Mouse (Mus musculus) fat pad, adult 2 months (tissue): Measurements from ENCODE around the gene Syngr3.
"Not testable (repeated sequence)": the region's sequence is repeated elsewhere in the genome, so short reads cannot be mapped to it uniquely, and the experiment has no call there.

Experiments
- DNase-seq: peaks from one replicate; pipeline ENCODE4 v3.0.0-alpha.2; 2011; ENCODE audit warnings: low read depth, low spot score; ENCODE audit errors: extremely low read depth

Syngr3 gene

DNA sequence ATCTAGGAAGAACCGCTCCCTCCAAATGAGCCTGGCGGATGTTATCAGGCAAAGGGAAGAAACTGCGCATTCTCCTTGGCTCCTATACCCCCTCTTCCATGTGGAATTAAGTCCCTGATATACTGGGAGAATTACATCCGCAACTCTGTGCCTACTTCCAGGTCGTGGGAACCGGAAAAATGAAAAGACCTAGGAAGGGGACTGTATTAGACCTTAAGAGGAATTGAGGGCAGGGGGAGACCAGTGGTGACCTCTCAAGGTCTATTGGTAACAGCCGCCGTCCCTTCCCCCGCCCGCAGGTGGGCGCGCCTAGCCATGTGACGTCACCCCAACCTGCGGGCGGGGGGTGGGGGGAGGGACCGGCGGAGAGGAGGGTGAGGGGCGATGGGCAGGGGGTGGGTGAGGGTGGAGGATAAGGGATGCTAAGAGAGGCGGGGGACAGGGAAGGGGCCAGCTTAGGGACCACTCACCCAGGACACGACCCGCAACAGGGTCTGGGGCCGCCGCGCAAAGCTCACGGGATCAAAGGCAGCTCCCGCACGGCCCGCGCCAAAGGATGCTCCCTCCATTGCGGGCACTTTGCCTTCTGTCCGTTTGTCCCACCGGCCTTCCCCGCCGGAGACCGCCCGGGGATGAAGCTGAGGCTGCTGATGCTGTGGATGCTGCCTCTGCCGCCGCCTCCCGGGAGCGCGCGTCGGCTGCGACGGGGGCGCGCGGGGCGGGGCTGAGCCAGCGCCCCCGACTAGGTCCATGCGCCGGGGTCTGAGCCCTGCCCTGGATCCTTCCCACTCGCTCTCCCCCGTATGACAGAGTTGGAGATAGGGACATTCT, at the start of gene Syngr3:
Gene Syngr3 (minus strand): TSS at position 705 of the 831 bp plus-strand sequence.
- no peak for DNase-seq

DNA sequence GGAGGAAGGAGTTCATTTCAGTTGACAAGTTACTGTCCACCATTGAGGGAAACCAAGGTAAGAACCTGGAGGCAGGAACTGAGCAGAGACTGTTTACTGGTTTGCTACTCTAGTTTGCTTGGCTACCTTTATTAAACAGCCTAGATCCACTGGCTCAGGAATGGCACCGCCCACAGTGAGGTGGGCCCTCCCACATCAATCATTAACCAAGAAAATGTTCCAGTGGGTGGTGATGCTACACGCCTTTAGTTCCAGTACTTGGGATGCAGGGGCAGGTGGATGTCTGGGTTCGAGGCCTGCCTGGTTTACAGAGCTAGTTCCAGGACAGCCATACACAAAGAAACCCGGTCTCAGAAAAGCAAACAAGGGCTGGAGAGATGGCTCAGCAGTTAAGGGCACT, 48.5 kb upstream of the Syngr3 start:
- DNase-seq, result no peak

DNA sequence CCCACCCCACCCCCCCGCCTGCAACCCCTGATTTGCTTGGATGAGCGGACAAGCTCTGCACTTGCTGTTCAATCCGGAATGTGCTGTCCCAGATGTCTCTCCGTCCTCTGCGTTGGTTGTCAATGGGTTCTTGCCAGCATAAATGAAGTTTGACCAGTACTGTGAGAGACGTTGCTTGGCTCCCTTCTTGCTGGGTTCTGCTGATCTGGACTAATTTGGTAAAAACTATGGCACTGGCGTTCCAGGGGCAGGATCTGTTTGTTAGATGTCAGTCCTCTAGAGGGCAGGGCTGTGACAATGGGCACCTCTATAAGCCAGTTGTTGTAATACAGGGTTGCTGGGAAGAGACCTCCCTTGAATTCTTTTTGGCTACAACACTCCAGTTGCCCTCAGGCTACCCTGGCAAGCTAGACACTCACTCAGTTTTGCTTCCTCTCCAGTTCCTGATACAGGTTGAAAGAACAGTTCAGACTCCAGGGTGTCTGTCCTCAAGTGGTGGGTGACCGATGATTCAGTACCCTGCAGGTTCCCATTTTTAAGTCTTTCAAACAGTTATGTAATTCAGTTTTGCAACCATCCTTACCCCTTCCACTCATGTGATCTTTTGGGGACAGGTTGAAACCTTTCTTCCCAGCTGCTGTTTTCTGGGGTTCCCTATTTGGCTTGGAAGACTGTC, 47.5 kb upstream of the Syngr3 start:
- peak; percentile 74 for DNase-seq

DNA sequence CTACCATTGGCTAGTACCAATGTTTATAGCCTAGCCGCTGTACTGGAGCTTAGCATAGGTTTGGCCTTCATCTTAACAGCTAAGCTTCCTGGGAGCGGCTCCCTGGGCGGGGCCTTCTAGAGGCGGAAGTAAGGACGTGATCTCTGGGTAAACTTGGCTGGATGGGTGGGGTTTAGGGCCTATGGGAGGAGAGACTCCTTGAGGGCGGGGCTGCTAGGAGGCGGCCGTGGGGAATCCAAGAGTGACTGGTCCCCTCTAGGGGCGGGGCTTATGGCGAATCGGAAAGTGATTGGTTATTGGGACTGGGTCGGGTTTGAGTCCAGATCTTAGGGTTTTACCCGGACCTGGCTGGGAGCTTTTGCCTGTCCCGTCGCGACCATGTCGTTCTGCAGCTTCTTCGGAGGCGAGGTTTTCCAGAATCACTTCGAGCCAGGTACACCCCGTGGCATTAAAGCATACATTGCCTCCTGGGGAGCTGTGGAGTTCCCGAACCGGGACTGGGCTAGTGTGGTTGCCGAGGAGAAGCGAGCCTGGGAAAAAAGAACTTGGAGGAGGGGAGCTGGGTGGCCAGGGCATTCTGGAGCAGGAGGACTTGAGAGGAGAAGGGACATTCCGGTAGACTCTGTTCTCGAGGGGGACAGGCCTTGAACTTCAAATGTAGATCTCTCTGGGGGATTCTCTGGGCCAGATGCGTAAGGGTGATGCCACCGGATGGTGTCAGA, 46.7 kb upstream of the Syngr3 start, which contains the start of gene Msrb1:
Gene Msrb1 (plus strand): TSS at position 313 of the 722 bp plus-strand sequence.
- peak; percentile 94 for DNase-seq

DNA sequence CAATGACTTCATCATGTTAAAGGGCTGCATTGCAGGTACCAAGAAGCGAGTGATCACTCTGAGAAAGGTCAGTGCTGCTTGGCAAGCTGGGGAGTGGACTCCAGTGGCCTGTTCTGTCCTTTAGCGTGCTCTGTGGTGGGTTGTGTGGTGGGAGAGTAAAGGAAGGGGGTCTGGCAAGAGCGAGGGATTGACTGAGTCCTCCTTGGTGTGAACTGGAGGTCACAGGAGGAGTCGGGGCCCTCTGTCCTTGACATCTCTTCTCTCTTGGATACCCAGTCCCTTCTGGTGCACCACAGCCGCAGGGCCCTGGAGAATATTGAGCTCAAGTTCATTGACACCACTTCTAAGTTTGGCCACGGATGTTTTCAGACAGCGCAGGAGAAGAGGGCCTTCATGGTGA, 45.7 kb upstream of the Syngr3 start:
- no peak for DNase-seq

DNA sequence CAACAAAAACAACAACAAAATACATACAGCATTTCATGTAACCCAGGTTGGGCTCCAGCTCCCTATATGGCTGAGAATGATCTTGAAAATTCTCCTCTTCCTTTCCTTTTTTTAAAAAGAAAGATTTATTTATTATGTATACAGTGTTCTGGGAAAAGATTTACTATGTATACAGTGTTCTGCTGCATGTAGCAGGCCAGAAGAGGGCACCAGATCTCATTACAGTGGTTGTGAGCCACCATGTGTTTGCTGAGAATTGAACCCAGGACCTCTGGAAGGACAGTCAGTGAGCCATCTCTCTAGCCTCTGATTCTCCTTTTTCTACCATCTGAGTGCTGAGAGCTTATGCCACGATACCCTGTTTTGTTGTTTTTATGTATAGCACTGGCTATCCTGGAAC, 44.8 kb upstream of the Syngr3 start:
- DNase-seq, result no peak

DNA sequence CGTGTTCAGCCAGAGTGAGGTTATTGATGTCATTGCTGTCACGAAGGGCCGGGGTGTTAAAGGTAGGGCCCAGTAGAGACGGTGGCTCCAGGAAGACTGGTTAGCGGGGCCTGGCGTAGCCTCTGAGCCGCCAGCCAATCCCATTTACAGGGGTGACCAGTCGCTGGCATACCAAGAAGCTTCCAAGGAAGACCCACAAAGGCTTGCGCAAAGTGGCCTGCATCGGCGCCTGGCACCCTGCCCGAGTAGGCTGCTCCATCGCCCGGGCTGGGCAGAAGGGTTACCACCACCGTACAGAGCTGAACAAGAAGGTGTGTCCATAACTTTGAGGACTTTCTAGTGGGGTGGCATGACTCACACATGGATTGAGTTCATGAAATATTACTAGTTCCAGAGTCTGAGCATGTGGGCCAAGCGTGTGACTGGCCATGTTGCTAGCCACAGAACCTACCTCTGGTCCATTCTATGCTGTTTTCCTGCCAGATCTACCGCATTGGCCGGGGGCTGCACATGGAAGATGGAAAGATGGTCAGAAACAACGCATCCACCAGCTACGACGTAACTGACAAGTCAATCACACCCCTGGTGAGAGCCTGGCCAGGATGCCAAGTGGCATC, 43.8 kb upstream of the Syngr3 start:
- DNase-seq, result no peak

DNA sequence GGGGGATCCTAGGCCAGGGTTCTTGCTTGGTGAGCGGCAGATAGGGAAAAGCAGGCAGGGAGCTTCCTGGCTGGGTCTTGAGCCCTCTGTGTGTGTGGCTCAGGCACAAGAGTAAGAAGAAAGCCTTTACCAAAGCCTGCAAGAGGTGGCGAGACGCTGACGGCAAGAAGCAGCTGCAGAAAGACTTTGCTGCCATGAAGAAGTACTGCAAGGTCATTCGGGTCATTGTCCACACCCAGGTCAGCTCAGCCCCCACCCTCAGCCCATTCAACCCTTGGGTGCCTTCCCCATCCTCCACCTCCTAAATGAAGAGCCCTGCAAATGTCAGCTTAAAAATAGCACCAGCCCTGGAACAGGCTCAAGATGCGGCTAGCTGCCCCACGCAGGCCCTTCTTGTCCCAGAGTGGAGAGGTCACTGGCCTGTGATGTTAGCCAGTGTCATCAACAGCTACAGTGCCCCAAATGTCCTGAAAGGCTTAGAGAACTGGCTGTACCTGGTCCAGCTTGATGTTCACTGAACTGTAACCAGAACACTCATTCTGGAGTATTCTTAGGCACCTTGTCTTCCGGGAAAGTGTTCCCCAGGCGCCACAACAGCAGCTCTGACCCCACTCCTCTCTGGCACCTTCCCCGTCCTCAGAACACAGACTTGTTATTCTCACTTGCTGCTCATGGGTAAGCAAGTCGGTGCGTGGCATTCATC, 42.6 kb upstream of the Syngr3 start:
- no peak for DNase-seq

DNA sequence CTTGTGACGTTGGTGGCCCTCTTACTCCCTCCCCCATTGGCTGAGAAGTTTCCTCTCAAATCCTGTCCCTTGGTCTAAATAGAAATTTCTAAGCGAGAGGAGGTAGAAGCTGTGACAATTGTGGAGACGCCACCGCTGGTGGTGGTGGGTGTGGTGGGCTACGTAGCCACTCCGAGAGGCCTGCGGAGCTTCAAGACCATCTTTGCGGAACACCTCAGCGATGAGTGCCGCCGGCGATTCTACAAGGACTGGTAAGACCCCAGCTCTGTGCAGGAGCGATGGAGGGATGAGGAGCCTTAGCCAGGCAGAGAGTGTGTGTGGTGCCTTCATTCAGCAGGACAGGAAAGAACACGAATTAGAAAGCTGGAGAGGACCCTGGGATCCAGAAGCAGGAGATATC, 41.0 kb upstream of the Syngr3 start:
- DNase-seq, result no peak

DNA sequence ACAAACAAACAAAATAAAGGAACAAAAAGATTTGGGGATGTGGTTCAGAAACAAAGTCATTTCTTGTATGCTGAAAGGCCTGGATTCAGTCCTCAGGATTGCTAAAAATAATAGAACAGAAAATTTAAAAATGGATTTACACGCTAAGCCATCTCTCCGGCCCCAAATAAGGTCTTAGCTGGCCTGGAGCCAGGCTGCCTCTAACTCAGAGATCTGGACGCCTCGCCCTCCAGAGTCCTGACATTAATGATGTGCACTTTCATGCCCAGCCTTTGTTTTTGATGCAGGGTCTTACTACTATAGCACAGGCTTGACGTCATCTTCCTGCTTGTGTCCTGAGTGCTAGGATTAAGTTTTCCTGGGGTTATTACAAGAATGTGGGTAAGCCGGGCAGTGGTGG, 39.3 kb upstream of the Syngr3 start:
- DNase-seq, result no peak

DNA sequence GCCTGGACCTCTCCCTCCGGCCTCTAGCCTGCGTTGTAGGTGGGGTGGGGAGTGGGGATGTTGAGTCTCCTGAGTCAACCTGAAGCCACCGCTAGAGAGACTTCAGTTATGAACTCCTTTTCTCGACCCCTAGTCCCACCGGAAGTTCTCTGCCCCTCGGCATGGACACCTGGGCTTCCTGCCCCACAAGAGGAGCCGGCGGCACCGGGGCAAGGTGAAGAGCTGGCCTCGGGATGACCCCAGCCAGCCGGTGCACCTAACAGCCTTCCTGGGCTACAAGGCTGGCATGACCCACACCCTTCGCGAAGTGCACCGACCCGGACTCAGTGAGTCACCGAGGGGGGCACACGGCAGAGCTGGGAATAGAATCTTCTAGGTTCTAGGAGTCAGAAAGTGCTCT, 38.4 kb upstream of the Syngr3 start:
- no peak for DNase-seq

DNA sequence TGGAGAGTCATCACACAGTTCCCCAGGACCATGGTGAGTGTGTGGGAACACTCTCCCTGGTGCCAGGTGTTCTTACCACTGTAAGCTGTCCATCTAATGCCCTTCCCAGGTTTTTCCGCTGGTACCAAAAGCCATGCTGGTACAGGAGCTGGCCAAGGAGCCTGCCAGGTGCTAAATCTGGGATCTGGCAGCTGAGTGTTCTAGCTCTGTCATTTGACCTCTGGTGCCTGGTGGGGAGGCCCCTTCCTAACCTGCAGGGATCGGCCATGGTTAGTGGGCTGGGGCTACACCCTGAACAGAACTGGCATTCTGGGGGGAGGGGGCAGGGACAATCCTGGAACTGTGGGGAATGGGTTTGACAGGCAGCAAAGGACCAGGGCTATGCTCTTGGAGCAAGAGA, 37.9 kb upstream of the Syngr3 start, which contains the start of gene Rpl3l:
Gene Rpl3l (plus strand): TSS at position 203 of the 400 bp plus-strand sequence.
- DNase-seq, result no peak

DNA sequence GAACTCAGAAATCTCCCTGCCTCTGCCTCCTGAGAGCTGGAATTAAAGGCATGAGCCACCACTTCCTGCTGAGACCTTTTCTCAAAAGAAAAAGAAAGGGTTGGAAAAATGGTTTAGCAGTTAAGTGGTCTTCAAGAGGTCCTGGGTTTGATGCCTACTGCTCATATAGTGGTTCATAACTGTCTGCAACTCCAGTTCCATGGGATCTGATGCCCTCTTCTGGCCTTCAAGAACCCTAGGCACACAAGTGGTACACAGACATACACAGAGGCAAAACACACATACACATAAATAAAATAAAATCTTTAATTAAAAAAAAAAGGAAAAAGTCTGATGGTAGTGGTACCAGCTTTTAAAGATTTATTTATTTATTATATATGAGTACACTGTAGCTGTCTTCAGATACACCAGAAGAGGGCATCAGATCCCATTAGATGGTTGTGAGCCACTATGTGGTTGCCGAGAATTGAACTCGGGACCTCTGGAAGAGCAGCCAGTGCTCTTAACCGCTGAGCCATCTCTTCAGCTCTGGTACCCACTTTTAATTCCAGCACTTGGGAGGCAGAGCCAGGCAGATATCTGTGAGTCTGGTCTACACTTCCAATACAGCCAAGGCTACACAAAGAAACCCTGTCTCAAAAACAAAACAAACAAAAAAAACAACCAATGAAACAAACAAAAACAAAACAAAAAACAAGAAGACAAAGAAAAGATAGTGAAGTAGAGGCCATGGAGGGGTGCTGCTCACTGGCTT, 36.1 kb upstream of the Syngr3 start:
- DNase-seq, result no peak

DNA sequence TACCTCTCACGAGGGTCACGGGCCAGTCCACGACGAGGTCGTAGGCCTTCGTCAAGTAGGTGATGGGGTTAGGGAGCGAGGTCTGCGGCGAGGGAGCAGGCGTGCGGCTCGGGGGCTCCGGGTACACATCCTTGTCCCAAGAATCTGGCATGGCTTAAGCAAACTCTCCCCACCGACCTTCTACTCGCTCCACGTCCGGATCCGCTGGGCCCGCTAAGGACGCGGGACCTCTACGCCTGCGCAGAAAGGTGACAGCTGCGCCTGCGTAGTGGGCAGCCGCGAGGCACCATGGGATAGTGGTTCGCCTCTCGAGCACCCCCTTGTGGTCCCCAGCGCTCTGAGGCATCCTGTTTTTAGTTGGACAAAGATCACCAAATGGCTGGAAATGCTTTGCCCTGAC, 34.4 kb upstream of the Syngr3 start, which contains the start of gene Ndufb10:
Gene Ndufb10 (minus strand): TSS at position 295 of the 400 bp plus-strand sequence.
- DNase-seq, result no peak

DNA sequence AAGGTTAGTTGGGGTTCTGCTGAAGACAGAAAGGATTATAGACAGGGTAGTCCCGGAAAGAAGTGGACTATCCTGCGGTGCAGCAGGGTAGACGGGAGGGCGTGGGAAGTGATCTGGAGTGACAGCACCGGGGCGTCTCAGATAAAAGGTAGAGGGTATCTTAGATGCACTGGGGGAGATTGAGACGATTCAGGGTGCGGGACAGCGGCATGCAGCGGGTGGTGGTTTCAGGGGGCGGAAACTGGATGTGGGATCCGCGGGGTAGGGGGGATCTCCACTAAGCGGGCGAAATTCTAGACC, 34.1 kb upstream of the Syngr3 start:
- no peak for DNase-seq

DNA sequence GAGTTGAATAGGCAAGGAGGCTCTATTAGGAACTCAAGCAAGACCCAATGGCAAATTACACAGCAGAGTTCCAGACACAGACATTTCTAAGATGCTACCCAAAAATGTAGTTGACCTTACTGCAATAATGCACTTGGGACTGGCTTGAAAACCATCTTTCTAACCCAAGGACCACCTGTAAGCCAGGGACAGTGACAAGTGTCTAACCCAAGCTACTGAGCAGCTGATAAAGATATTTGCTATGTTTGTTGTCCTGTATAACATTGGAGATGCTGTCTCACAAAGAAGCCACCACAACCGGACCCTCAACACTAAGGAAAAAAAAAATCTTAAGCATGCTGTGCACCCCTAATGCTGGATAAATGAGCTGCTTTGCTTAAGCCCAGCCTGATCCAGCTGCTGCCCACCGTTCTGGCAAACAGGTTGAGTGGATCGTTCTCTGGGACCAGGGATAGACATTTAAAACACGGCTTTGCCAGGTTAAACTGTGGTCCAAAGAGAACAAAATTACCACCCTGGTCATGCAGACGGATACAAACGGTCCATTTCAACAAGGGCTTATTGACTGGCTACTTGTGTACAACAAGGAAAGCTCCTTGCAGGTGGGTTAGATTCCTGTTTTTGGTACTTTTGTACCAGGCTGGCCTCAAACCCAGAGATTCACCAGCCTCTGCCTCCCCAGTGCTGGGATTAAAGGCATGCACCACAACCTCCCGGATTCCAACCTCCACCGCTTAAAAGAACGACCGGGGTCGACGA, 33.5 kb upstream of the Syngr3 start:
- DNase-seq, result no peak

DNA sequence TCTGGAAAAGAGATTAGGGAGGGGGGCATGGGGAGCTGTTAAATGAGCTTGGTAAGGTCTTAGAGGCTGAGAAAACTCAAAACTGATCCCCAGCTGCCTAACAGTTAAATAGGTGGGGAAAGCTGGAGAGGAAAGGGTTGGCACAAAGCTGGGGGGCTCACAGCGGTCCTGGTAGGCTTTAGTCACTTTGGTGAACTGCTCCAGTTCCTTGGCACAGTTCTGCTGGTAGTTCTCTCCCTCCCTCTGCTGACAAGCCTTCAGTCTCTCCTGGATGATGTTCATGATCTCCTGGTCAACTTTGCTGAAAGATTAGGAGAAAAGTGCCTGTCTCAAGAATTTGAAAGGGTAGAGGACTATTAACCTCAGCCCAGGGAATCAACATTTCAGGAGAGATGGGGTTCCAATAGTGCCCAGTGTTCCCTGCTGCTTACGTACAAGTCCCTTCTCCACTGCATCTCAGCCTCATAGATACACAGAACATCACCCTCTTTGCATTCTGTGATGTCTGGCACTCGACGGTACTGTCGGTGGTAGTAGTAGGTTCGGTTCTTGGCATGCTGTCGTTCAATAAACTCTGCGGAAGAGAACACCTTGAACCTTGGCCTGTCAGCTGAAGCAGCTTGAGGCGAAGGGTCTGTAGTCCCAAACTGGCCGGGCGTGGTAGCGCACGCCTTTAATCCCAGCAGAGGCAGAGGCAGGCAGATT, 32.6 kb upstream of the Syngr3 start:
- no peak for DNase-seq

DNA sequence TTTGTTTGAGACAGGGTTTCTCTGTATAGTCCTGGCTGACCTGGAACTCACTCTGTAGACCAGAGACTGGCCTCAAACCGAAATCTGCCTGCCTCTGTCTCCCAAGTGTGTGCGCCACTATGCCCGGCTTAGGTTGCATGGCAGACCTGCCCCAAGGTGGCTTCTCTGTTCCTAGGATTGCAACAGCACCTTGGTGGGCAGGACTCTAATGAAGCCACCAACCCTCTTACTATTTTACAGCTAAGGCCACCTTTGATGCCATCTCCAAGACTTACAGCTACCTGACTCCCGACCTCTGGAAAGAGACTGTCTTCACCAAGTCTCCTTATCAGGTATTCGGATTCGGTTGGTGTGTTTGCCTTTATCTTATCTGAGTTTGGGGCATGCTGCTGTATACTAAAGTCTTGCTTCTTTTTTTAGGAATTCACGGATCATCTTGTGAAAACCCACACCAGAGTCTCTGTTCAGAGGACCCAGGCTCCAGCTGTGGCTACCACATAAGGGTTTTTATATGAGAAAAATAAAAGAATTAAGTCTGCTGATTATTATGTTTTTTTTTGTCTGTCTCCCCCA, 31.7 kb upstream of the Syngr3 start:
- DNase-seq, result not testable (repeated sequence)
